Mouse (Mus musculus): ENCODE measurements around the gene Ciz1.
A peak's percentile ranks its signal among the peaks of the same experiment; 100 is the strongest.
"Not testable (repeated sequence)": the region's sequence is repeated elsewhere in the genome, so short reads cannot be mapped to it uniquely, and the experiment has no call there.

Ciz1 gene

DNA sequence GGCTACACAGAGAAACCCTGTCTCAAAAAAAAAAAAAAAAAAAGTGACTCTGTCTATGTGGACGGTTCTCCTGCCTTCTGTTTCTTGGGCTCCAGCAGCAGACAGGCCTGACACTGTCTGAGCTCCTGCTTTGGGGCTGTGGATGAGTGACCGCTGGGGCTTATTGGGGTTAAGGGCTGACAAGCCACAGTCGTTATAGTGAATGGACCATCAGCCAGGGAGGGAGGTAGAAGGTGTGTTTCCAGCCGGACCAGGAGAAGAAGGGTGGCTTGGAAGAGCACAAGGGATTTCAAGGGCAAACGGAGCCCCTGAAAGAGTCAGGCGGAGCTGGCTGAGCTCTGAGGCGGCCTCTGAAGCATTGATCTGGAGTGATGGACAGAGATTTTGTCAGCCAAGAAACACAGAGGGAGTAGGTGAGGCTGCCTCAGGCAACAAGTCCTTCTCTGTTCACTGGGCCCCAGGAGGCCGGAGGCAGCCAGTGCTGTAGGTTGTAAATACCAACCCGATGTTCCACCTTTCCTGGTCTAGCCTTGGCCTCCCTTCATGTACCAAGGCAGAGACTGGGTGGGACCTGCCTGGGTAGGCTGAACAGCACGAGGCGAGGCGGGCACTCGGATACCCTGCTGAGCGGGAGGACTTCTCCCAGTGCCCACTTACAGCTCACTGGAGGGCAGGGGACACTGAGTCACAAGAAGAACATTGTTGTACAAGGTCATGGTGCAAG lies 7.4 kb upstream of the Ciz1 start:
- DNase-seq (ENCODE audit: low spot score in 2 of 2) = no peak

DNA sequence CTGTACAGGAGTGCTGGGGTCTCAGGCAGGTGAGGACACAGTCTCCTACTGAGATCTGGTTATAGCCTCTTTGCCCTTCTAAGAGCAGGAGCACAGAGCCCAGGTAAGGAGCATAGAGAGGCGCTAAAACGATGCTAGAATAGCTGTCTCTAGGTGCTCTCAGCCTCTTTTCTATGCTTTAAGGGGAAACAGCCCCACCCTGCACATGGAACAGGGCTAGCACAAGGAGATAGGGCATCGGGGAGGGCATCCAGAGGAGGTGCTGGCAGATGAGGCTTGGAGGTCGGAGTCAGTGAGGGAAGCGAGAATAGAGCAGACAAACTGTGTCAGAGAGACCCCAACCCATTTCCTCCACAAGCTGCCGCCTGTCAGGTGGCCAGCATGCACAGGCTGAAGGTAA lies 5.1 kb upstream of the Ciz1 start:
- DNase-seq (ENCODE audit: low spot score in 2 of 2) = no peak

DNA sequence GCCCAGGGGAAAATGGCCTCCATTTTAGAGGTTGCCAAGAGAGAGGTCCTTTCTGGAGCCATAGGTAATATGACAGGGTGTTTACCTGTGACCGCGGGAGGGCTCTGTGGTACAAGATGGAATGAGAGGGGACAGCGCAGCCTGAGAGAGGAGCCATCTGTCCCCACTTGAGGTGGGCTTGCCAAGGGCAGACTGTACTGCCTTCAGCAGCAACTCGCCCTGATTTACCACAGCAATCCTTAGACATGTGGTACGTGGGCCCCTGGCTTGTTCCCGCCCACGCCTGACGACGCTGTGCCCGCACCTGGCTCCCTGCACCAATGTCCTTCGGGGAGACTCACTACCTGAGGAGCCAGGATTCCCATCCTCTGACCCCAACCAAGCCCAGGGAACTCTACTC lies 3.8 kb upstream of the Ciz1 start:
- DNase-seq (ENCODE audit: low spot score in 2 of 2) = no peak

DNA sequence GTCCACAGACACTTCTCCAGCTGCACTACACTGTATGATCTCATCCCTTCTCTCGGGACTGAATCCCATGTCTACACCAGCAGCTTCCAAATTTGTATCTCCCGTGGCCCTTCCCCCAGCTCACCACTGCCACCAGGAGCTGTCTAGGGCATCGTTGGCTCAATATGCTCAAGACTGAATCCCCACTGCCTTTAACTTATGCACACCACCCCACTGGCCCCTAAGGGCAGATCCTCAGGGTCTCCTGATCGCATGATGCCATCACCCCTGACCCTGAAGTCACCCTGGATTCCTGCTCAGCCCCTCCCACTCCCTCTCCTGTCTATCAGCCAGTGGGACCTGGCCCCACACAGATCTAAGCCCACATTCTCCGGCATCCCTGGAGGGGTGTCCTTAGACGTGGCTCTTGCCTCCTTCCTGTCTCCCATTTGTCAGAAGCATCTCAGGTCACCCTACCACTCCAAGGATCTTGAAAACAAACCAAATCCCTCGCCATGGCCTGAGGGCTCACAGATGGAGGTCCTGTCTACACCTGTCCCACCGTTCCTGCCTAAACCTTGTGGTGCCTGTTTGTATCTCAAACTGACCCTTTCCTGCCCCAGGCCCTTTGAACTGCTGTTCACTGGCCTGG lies 2.4 kb upstream of the Ciz1 start:
- DNase-seq (ENCODE audit: low spot score in 2 of 2) = no peak

DNA sequence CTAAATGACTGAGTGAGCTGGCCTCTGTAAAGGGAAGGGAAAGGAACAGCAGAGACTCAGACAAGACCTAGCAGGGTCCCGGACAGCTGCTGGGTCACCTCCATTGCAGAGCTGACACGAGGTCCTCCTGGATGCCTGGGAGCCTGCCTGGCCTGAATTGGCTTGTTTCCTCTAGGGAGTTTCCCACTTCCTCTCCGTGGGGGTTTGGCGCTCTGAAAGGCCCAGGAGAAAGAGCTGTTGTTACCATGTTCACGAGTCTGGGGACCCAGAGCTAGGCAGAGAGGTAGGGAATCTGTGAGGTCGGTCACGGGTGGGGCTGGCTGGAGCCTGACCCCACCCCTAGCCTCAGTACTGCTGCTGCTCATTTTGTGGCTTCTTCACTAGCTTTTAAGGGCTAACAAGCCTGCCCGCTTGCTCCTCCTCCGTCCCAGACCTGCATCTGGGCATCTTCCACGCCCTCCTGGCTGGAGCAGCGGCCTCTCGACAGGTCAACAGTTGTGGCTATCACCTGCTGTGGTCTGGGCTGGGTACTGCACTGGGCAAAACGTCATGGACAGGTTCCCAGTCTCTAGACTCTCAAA lies 1.6 kb upstream of the Ciz1 start:
- no peak for DNase-seq (ENCODE audit: low spot score in 2 of 2)

DNA sequence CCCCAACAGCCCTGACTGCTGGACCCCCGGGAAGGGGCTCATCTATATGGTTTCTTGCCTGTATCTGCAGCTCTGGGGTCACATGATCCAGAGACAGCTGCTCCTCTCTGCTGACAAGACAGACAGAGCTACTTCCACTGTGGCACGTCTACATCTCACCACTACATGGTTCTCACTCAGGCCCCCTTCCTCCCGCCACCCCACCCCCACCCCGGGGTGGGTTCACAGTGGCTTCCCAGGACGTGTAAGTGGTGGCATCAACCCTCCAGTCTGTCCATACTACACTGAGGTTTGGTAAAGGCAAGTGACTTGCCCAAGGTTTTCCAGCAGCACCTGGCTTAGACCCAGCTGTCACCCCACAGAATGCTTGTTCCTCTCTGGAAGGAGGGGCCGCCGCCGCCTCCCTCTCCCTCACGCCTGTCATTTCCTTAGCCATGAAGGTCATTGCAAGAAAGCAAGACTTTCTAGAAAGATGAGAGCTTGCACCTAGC lies 611 bp upstream of the Ciz1 start:
- no peak for DNase-seq (ENCODE audit: low spot score in 2 of 2)

DNA sequence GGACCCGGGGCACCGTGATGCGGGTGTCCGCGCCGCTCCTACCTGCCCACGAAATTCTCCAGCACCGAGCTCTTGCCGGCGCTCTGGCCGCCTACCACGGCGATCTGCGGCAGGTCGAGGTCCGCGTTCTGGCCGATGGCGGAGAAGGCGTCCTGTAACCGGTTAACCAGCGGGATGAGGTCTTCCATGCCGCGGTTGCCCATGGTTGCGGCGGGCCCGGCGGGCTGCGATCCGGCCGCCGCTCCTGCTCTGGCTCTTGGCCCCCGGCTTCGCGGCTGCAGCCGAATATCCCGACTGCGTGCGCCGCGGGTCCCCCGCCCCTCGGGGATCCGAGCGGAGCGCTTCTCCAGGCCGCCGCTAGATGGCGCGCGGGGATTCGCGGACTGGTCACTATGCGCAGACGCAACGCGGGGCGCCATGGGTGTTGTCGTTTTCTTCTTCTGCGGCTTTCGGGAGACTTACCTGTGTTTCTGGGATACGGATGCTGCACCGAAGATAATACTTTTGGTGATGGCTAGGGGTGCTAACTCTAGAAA lies 948 bp downstream of the Ciz1 start, which contains the start of gene Dnm1:
Dnm1 (minus strand) TSS at position 332 of the 536 bp plus-strand sequence.
- DNase-seq (ENCODE audit: low spot score in 2 of 2) = peak; percentile 89 to 90

DNA sequence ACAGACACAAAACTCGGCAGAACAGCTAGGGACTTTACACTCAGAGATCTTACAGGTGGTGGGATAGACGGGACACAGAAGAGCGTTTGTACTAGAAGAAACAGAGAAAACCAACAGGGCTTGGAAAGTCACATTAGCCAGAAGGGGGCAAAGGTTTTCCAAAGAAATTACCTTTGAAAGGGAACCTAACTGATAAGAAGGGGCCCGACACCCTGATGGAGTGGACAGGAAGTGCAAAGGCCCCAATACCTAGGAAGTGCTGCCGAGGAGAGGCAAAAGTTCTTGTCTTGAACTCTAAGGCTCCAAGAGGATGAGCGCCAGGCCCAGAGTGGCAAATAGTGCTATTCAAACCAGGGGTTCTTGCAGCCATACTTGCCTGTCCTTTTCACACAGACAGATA lies 1.7 kb downstream of the Ciz1 start:
- no peak for DNase-seq (ENCODE audit: low spot score in 2 of 2)

DNA sequence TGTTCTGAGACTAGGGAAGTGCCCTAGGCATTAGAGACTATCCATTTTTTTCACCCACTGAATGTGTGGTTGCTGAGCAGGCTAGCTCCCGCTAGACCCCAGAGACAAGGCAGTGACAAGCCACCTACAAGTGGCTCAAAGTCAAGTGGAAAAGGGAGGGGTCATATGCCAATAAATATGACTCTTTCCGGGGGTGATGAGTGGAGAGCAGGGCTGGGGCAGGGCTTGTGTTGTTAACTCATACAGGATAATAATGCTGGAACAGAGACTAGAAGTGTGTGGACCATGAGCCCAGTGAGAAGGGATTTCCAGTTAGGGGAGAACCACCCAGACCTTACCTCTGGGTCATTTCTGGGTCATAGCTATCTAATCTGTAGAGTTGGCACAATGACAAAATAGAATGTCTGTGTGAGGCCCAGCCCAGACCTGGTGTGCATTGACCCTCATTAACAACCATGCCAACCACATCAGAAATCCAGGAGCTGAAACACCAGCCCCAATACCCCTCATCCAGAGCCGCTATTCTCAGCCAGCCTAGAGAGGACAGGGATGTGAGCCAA lies 2.3 kb downstream of the Ciz1 start:
- no peak for DNase-seq (ENCODE audit: low spot score in 2 of 2)

DNA sequence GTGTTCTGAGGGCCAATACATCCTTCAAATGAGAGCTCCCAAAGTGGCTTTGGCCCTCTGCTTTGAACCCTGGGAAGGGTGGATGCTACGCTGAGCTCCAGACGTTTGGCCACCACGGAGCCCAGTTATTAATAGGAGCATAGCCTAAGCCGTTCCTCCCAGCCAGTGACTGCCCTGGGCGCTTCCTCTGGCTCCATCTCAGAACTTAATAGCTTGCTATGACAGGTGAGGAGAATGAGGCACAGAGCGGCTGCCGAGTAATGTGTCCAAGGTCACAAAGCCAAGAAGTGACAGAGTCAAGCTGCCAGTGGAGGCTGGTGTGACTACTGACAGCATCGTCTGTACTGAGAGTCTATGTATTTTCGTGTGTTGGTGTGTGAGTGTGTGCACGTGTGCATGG lies 4.1 kb downstream of the Ciz1 start:
- DNase-seq (ENCODE audit: low spot score in 2 of 2) = no peak

DNA sequence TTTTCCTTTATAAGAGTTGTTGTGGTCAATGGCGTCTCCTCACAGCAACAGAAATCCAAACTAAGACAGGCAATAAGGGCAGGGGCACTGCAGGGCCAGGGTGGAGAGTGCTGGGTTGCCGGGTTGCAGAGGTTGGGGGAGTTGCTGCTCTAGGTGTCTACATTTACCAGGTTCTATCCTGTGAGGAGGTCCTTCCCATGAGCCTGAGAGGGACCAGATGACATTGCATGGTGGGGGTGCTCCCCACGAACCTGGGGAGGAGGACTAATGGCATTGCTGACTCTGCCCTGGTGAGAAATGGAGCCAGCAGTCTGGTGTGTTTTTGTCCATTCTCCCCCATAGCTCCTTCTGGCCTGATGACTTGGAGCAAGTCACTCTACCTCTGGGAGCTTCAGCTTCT lies 5.6 kb downstream of the Ciz1 start:
- no peak for DNase-seq (ENCODE audit: low spot score in 2 of 2)

DNA sequence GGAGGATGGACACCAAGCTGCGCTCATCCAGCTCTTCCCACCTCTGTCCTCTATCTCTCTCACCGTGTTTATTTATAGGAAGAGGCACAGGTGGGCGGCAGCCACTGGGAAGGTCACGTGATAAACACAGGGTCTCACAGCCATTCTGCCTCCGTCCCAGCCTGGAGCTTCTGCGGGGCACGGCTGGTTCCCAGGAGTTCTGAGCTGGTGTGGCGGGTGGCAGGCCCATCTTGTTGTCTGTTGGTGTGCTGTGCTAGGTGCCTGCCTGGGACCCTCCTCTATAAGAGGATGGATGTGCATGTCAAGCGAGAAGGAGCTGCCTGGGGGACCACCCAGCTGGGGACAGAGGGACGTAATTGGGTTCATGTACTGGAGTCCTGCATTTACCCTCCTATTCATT lies 6.3 kb downstream of the Ciz1 start:
- DNase-seq (ENCODE audit: low spot score in 2 of 2) = no peak

DNA sequence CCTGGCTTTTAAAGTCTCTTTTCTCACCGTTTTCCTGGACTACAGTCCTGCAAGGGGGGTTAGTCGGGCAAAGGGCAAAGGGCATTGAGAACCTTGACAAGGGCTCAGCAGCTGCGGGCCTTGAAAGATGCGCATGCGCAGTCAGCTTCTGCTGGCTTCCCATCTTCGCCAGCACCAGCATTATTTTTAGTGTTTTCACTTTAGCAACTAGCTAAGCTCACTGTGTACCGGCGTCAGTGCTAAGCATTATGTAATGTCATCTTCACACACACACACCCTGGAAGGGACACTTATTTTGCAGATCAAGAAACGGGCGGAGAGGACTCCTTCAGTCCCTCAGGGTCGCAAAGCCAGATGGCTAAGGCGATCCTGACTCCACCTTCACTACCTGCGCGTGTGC lies 8.6 kb downstream of the Ciz1 start:
- peak in 1 of 2 experiments; percentile 72 for DNase-seq (ENCODE audit: low spot score in 2 of 2)

DNA sequence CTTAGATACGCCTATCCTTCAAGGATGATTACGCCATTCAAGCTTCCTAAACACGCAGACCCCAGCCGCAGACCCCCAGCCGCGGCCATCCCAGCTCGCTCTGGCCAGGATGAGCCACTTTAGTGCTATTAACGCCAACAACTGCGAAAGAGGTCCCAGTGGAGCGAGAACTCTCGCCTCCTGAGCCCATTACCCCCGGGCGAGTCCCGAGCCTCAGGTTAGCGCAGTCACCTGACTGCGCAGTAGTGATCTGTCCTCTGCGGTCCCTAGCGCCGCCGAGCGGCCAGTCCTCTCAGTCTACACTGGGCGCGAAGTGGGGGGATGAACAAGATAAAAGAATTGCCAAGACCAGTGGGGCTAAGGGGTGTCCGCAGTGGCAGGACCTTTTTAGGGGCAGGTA lies 9.3 kb downstream of the Ciz1 start:
- DNase-seq (ENCODE audit: low spot score in 2 of 2) = peak in 1 of 2 experiments; percentile 66

DNA sequence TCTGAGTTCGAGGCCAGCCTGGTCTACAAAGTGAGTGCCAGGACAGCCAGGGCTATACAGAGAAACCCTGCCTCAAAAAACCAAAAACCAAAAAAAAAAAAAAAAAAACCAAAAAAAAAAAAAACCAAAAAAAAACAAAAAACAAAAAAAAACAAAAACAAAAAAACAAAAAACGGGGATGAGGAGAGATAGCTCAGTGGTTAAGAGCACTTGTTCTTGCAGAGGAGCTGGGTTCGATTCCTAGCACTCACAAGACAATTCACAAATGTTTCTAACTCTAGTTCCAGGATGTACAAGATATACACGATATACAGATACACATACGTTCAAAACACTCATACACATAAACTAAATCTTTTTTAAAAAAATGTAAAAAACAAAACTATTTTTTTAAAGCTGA lies 10.1 kb downstream of the Ciz1 start:
- DNase-seq (ENCODE audit: low spot score in 2 of 2) = not testable (repeated sequence)

DNA sequence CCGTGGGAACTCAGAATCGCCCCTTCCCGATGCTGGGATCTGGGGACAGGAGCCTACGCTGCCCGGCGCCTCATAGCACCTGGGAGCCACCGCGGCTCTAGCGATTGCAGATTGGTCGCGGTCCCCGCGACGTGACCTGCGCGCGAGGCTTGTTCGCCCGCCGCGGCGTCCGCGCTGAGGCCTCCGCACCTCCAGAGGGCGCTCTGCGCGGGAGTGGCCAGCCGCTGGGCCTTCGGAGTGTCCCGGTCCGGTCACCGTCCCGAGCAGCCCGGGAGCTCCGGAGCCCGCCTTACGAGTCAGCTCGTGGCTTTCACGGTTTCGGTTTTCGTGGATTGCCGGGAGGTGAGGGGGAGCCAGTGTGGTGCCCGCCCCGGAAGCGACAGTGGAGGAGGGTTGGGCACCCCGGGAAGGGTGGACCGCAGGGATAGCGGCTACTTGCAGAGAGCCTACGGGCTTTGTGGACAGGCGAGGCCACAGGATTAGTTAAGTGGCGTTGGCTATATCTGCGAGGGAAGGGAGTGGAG lies 10.8 kb downstream of the Ciz1 start:
- peak; percentile 90 to 92 for DNase-seq (ENCODE audit: low spot score in 2 of 2)

DNA sequence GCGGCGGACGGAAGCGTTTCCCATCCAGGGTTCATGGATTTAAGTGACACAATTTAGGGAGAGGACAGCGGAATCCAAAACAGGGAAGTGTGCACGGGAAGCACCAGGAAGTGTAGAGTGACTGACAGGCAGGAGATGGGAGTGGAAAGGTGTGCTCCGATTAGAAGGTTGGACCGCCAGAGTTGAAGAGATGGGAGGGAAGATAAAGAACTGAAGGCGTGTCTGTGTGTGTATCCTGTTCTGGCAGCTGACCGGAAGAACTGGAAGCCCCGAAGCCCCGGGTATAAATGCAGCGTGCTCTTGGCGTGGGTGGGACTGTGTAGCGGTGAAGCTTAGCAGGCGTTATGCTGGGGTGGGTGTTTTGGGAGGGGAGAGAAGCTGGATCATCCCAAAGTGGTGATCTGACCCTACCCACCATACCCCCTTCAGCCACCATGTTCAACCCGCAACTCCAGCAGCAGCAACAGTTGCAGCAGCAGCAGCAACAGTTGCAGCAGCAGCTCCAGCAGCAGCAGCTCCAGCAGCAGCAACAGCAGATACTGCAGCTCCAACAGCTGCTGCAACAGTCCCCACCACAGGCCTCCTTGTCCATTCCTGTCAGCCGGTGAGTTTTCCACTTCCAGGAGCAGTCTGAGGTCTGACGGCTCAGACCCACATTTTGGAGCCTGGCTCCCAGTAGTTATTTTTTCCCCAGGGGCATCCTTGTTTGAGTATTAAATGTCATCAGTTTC lies 11.4 kb downstream of the Ciz1 start:
- no peak for DNase-seq (ENCODE audit: low spot score in 2 of 2)

DNA sequence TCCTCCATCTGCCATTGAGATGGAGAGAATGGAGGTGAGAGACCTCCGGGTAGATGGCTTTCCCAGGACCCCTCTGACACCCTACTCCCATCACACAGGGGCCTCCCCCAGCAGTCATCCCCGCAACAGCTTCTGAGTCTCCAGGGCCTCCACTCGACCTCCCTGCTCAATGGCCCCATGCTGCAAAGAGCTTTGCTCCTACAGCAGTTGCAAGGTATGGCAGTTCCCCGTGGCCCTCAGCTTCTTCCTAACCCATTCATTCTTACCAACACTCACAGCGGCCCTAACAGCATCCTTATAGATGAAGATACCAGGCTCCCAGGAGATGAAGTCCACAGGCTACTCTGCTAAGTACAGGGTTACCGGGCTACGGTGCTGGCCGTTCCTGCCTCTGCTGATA lies 12.0 kb downstream of the Ciz1 start:
- DNase-seq (ENCODE audit: low spot score in 2 of 2) = no peak

DNA sequence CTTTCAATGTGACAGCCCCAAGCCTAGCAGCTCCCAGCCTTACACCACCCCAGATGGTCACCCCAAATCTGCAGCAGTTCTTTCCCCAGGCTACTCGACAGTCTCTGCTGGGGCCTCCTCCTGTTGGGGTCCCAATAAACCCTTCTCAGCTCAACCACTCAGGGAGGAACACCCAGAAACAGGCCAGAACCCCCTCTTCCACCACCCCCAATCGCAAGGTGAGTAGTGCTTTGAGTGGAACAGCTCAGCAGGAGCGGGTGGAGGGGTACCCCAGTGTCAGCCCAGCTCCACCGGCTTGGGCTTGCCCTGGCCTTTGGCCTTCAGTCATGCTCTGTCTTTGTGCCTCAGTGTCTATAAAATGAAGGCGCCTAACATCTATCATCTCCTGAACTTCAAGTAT lies 15.2 kb downstream of the Ciz1 start:
- DNase-seq (ENCODE audit: low spot score in 2 of 2) = no peak

DNA sequence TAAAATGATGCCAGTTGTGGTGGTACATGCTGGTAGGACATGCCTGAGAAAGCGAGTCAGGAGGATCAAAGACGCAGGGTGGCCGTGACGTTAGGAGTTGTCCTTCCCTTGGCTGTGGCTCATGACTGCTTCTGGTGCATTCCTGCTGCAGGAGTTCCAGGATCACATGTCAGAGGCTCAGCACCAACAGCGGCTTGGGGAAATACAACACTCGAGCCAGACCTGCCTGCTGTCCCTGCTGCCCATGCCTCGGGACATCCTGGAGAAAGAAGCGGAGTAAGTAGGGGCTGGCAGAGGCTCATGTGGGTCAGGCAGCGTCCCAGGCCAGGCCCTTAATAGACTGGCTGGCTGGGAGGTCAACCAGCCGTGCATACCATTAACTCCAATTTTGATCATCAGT lies 22.1 kb downstream of the Ciz1 start:
- no peak for DNase-seq (ENCODE audit: low spot score in 2 of 2)

DNA sequence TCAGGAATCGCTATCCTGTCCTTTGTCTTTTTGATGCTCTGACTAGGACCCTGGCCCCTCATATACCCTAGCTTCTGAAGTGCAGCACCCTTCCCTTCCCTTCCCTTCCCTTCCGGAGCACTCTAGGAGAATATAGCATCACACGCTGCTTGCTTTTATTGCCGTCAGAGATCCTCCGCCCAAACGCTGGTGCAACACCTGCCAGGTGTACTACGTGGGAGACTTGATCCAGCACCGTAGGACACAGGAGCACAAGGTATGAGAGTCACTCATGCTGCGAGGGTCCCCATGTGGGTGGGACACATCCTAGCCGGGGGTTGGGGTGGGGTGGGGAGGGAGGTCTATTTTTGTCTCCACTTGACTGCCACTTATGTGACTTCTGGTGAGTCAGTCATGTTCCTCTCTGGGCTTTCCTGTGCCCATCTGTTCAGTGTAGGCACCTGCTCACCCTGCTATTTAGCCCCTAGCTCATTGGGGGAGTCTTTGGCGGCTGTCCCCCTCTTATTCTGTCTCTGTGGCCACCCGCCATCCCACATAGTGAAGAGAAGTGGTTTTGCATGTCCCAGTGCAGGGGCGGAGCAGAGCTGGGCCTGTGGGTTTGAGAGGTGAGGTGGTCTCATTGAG lies 23.3 kb downstream of the Ciz1 start:
- no peak for DNase-seq (ENCODE audit: low spot score in 2 of 2)

Measured in urinary bladder, postnatal 36 days (tissue).